Mouse (Mus musculus) CD4-positive, CD25-positive, alpha-beta regulatory T cell, adult 4 months (primary cell): ENCODE data around the gene Gm10338. TPM values are rescaled to one million over a fixed set of nuclear protein-coding genes. Genes with fewer than 3 reads are reported as not detected.
"Not testable (repeated sequence)": the region's sequence is repeated elsewhere in the genome, so short reads cannot be mapped to it uniquely, and the experiment has no call there.

Source experiments
- ATAC-seq: one replicate; pipeline ENCODE4 v1.8.0; 2017
- polyA plus RNA-seq, 2 experiments: library from polyadenylated mRNA; unstranded; fragments of 100-300 nt; shearing (Covaris generic); gene quantifications; one replicate each; pipeline ENCODE4 v1.2.1; 2017

The Gm10338 gene
- polyA plus RNA-seq = not detected

DNA sequence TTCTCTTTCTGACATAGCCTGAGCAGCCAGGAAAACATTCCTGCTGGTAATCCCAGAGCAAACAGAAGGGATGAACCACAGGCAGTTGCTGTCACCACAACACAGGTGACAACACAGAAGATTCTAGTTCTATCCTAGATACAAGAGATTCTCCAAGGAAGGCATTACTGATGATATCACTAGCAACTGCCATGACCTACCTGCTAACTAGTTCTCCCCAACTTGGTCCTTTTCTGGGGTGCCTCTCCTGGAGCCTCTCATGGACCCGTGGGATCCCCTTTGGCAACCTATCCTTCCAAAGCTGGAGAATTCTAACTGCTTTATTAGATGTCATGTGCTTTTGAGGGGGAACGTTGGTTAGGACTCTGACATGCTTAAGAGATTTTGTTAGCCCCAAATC lies at the start of gene Gm10338:
Gm10338 (minus strand) TSS at position 101 of the 400 bp plus-strand sequence.
- ATAC-seq = not testable (repeated sequence)

DNA sequence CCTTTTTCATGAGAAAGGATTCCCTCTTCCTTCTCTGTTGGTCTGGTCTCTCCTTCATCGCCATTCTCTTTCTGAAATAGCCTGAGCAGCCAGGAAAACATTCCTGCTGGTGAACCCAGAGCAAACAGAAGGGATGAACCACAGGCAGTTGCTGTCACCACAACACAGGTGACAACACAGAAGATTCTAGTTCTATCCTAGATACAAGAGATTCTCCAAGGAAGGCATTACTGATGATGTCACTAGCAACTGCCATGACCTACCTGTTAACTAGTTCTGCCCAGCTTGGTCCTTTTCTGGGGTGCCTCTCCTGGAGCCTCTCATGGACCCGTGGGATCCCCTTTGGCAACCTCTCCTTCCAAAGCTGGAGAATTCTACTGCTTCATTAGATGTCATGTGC lies 48.5 kb upstream of the Gm10338 start, which contains the start of gene Gm10128:
Gm10128 (minus strand) TSS at position 101 of the 400 bp plus-strand sequence.
- not testable (repeated sequence) for ATAC-seq

DNA sequence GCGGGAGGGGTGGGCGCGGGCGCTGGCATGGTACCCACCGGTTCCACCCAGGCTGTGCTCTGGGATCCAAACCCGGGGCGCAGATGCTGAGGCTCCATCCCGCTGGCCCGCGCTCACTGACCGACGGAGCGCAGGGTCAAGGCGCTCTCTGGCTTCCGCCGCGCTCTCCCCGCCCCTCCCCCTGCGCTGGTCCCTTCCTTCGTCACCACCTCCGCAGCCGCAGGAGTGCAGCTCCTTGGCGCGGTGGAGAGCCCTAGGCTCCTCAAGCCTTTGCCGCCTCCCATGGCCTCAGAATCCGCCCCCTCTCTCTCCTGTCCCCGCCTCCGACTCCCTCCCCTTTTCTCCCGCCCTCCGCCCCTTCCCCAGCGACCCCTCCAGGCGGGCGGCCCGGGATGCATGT lies 27.0 kb downstream of the Gm10338 start, which contains the start of gene Gm3558:
Gm3558 (minus strand) TSS at position 185 of the 400 bp plus-strand sequence.
- ATAC-seq = not testable (repeated sequence)

DNA sequence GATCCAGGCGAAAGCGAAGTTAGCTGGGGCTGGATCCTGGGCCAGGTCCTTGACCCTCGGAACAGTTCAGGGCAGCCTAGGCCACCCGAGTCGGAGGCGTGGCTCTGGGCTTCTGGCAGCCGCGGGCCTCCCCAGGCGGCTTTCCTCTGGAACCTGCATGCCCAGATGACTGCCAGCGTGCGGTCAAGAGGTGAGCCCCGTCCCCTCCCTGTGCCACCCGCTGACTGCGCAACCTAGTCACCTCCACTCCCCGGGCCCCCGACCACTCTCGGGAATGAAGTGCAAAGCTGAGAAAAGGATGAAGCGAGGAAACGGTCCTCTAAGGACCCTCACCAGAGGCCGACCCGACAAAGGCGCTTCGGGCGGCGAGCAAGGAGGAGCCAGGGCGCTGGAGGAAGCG lies 27.5 kb downstream of the Gm10338 start:
- ATAC-seq = not testable (repeated sequence)

DNA sequence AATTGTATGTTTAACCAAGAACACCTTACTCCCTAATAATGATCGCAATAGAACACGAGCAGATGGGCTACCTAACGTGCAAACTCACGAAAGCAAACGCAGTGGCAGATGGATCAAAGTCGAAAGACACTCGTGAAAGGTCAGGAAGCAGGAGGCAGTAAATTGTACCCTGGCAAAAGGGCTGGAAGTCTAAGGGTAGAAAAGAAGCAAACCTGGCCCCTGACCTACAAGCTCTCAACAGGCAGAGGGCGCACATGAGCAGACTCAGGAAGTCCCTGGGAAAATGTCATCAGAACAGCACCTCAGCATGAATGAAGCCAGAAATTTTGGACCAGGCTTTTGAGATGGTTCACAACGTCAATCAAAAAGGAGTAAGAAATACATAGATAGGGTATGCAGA lies 28.1 kb downstream of the Gm10338 start:
- not testable (repeated sequence) for ATAC-seq

Other genes with a start within 250 kb of the Gm10338 start
- gene Gm8374, start 230.5 kb downstream of the Gm10338 start, polyA plus RNA-seq = not detected
- not detected for gene Gm3755, start 144.7 kb downstream of the Gm10338 start, polyA plus RNA-seq
- gene Gm3752, start 111.8 kb downstream of the Gm10338 start, polyA plus RNA-seq = 10 to 100 TPM; 13.7 to 19.4 TPM
- 1 to 10 TPM; 2.5 to 6.6 TPM for gene Gm3558, start 27.0 kb downstream of the Gm10338 start, polyA plus RNA-seq
- gene Gm10128, start 48.4 kb upstream of the Gm10338 start, polyA plus RNA-seq = not detected
- gene Gm26661, start 196.0 kb upstream of the Gm10338 start, polyA plus RNA-seq = not detected
- 1 to 10 TPM; 5.0 to 7.5 TPM for gene Flnb, start 222.4 kb upstream of the Gm10338 start, polyA plus RNA-seq